Mouse (Mus musculus): ENCODE measurements at regions not wholly inside any gene's neighbourhood (a gene's known extent, or its start where the extent isn't known, plus 50 kb on each side); places are given as distances from the start of the nearest gene placed in this dataset.
A peak's percentile ranks its signal among the peaks of the same experiment; 100 is the strongest.

- H3K36me3 ChIP-seq (ENCODE audit: control insufficient read depth, insufficient read depth): no peaks in the 10 kb centered on the region
- no peaks in the 10 kb centered on the region for H3K79me2 ChIP-seq (ENCODE audit: control insufficient read depth, insufficient read depth)
- no peak overlapping the region for H3K4me3 ChIP-seq (ENCODE audit: insufficient read depth, poor library complexity, severe bottlenecking)
- no peaks in the 10 kb centered on the region for H3K27me3 ChIP-seq (ENCODE audit: control insufficient read depth, insufficient read depth, insufficient read length)
- no peak overlapping the region for H3ac ChIP-seq (ENCODE audit: control insufficient read depth, insufficient read length, low read depth)
- H3K79me3 ChIP-seq (ENCODE audit: low read depth): no peaks in the 10 kb centered on the region
- TF ChIP-seq FOSL1 (IDR thresholded peaks at IDR 0.05; ENCODE audit: insufficient read depth, low read length, poor library complexity, severe bottlenecking): no peak
- TF ChIP-seq MAX (IDR thresholded peaks at IDR 0.05): no peak
- TF ChIP-seq MYOG (IDR thresholded peaks at IDR 0.05; ENCODE audit: control insufficient read depth, extremely low read depth, insufficient read length): no peak
- no peak for TF ChIP-seq CTCF (IDR thresholded peaks at IDR 0.05; ENCODE audit: control insufficient read depth, insufficient read depth, insufficient read length)
- TF ChIP-seq USF1 (IDR thresholded peaks at IDR 0.05; ENCODE audit: low read depth): no peak
- TF ChIP-seq CEBPB (IDR thresholded peaks at IDR 0.05; ENCODE audit: low read depth): no peak
- TF ChIP-seq MYOD1 (IDR thresholded peaks at IDR 0.05; ENCODE audit: control insufficient read depth, insufficient read length, low read depth): no peak
These were observed 117.9 kb upstream of the Sesn3 start for GRCm38 (mm10) chr9:14156967-14157366.

GRCm38 (mm10) chr9:14158096-14158837 lies 116.6 kb upstream of the Sesn3 start:
- Histone ChIP-seq H3K36me3 (ENCODE audit: control insufficient read depth, insufficient read depth) (no peaks in the 10 kb centered on the region), H3K79me2 (ENCODE audit: control insufficient read depth, insufficient read depth) (no peaks in the 10 kb centered on the region), H3K27me3 (ENCODE audit: control insufficient read depth, insufficient read depth, insufficient read length) (no peaks in the 10 kb centered on the region), H3K79me3 (ENCODE audit: low read depth) (no peaks in the 10 kb centered on the region), H3K4me3 (ENCODE audit: insufficient read depth, poor library complexity, severe bottlenecking) (no peak overlapping the region), H3ac (ENCODE audit: control insufficient read depth, insufficient read length, low read depth) (no peak overlapping the region)
- TF ChIP-seq FOSL1 (IDR thresholded peaks at IDR 0.05; ENCODE audit: insufficient read depth, low read length, poor library complexity, severe bottlenecking): no peak
- TF ChIP-seq CTCF (IDR thresholded peaks at IDR 0.05; ENCODE audit: control insufficient read depth, insufficient read depth, insufficient read length): no peak
- no peak for TF ChIP-seq MAX (IDR thresholded peaks at IDR 0.05)
- no peak for TF ChIP-seq MYOD1 (IDR thresholded peaks at IDR 0.05; ENCODE audit: control insufficient read depth, insufficient read length, low read depth)
- TF ChIP-seq USF1 (IDR thresholded peaks at IDR 0.05; ENCODE audit: low read depth): no peak
- TF ChIP-seq MYOG (IDR thresholded peaks at IDR 0.05; ENCODE audit: control insufficient read depth, extremely low read depth, insufficient read length): no peak
- TF ChIP-seq CEBPB (IDR thresholded peaks at IDR 0.05; ENCODE audit: low read depth): no peak

GRCm38 (mm10) chr9:14160207-14160606 lies 114.7 kb upstream of the Sesn3 start:
- Histone ChIP-seq H3ac (ENCODE audit: control insufficient read depth, insufficient read length, low read depth) (no peak overlapping the region), H3K27me3 (ENCODE audit: control insufficient read depth, insufficient read depth, insufficient read length) (no peaks in the 10 kb centered on the region)
- TF ChIP-seq FOSL1 (IDR thresholded peaks at IDR 0.05; ENCODE audit: insufficient read depth, low read length, poor library complexity, severe bottlenecking) (no peak), CEBPB (IDR thresholded peaks at IDR 0.05; ENCODE audit: low read depth) (no peak), USF1 (IDR thresholded peaks at IDR 0.05; ENCODE audit: low read depth) (no peak), MAX (IDR thresholded peaks at IDR 0.05) (no peak), MYOD1 (IDR thresholded peaks at IDR 0.05; ENCODE audit: control insufficient read depth, insufficient read length, low read depth) (no peak), MYOG (IDR thresholded peaks at IDR 0.05; ENCODE audit: control insufficient read depth, extremely low read depth, insufficient read length) (no peak), CTCF (IDR thresholded peaks at IDR 0.05; ENCODE audit: control insufficient read depth, insufficient read depth, insufficient read length) (no peak)

GRCm38 (mm10) chr9:14171589-14172240 lies 103.2 kb upstream of the Sesn3 start:
- Histone ChIP-seq H3K4me3 (ENCODE audit: insufficient read depth, poor library complexity, severe bottlenecking) (no peak overlapping the region), H3K79me2 (ENCODE audit: control insufficient read depth, insufficient read depth) (no peaks in the 10 kb centered on the region), H3K79me3 (ENCODE audit: low read depth) (no peaks in the 10 kb centered on the region), H3K27me3 (ENCODE audit: control insufficient read depth, insufficient read depth, insufficient read length) (no peaks in the 10 kb centered on the region), H3K36me3 (ENCODE audit: control insufficient read depth, insufficient read depth) (no peaks in the 10 kb centered on the region), H3ac (ENCODE audit: control insufficient read depth, insufficient read length, low read depth) (no peak overlapping the region)
- TF ChIP-seq MYOD1 (IDR thresholded peaks at IDR 0.05; ENCODE audit: control insufficient read depth, insufficient read length, low read depth) (peak; percentile 79), CTCF (IDR thresholded peaks at IDR 0.05; ENCODE audit: control insufficient read depth, insufficient read depth, insufficient read length) (no peak)

More at GRCm38 (mm10) chr9:14160207-14160606, 114.7 kb upstream of the Sesn3 start:
- Histone ChIP-seq H3K79me3 (ENCODE audit: low read depth) (no peaks in the 10 kb centered on the region), H3K79me2 (ENCODE audit: control insufficient read depth, insufficient read depth) (no peaks in the 10 kb centered on the region), H3K36me3 (ENCODE audit: control insufficient read depth, insufficient read depth) (no peaks in the 10 kb centered on the region), H3K4me3 (ENCODE audit: insufficient read depth, poor library complexity, severe bottlenecking) (no peak overlapping the region)

- no peak overlapping the region for H3ac ChIP-seq (ENCODE audit: control insufficient read depth, insufficient read length, low read depth)
- no peaks in the 10 kb centered on the region for H3K36me3 ChIP-seq (ENCODE audit: control insufficient read depth, insufficient read depth)
- no peak for TF ChIP-seq USF1 (IDR thresholded peaks at IDR 0.05; ENCODE audit: low read depth)
- TF ChIP-seq CTCF (IDR thresholded peaks at IDR 0.05; ENCODE audit: control insufficient read depth, insufficient read depth, insufficient read length): no peak
- no peak for TF ChIP-seq MYOG (IDR thresholded peaks at IDR 0.05; ENCODE audit: control insufficient read depth, extremely low read depth, insufficient read length)
- no peak for TF ChIP-seq MAX (IDR thresholded peaks at IDR 0.05)
- no peak for TF ChIP-seq CEBPB (IDR thresholded peaks at IDR 0.05; ENCODE audit: low read depth)
- no peak for TF ChIP-seq FOSL1 (IDR thresholded peaks at IDR 0.05; ENCODE audit: insufficient read depth, low read length, poor library complexity, severe bottlenecking)
- no peak for TF ChIP-seq MYOD1 (IDR thresholded peaks at IDR 0.05; ENCODE audit: control insufficient read depth, insufficient read length, low read depth)
- no peaks in the 10 kb centered on the region for H3K79me3 ChIP-seq (ENCODE audit: low read depth)
- no peaks in the 10 kb centered on the region for H3K27me3 ChIP-seq (ENCODE audit: control insufficient read depth, insufficient read depth, insufficient read length)
- H3K79me2 ChIP-seq (ENCODE audit: control insufficient read depth, insufficient read depth): no peaks in the 10 kb centered on the region
- H3K4me3 ChIP-seq (ENCODE audit: insufficient read depth, poor library complexity, severe bottlenecking): no peak overlapping the region
These were observed 101.1 kb upstream of the Sesn3 start for GRCm38 (mm10) chr9:14173631-14174323.

Data from C2C12 (cell line).